Comparison of ENCODE assay signal across 9 mouse cellular contexts in genomic region chr4:129130149-129130548, GRCm38 (mm10). TPM values are rescaled to one million over a fixed set of nuclear protein-coding genes. Genes with fewer than 3 reads are reported as not detected.
DNase-seq lines count a peak whose midpoint lies in the region; ATAC-seq and TF ChIP-seq lines count a peak whose summit lies in the region.
"Had no signal": no experiment of that assay in that cellular context is flagged by ENCODE, and none has a peak within 500 bp of the region (broad histone marks: within the 10 kb centered on the region; RNA-seq: fewer than 3 reads in every experiment).

No protein-coding gene starts in this region.

- TF ChIP-seq POLR2A in bone marrow, adult 2 months (IDR thresholded peaks at IDR 0.05; ENCODE audit: borderline replicate concordance, control insufficient read depth, low read depth, low read length), result no peak

- WGBS in bone marrow, adult 2 months, result 4% methylated on average over 8 of the region's 8 CpGs
- 4% methylated on average over 8 of the region's 8 CpGs for WGBS in forebrain, embryonic 11.5 days
- WGBS in kidney, embryonic 14.5 days, result 4% methylated on average over 8 of the region's 8 CpGs
- WGBS in stomach, embryonic 14.5 days, result 6% methylated on average over 8 of the region's 8 CpGs

- TF ChIP-seq CTCF in bone marrow, adult 2 months (IDR thresholded peaks at IDR 0.05; ENCODE audit: control insufficient read depth, insufficient read depth, low read length), result peak; percentile 70

- H3K36me3 ChIP-seq in forebrain, embryonic 11.5 days (ENCODE audit: control insufficient read depth, insufficient read depth, low read length), result no peaks in the 10 kb centered on the region
- H3K36me3 ChIP-seq in kidney, embryonic 14.5 days (ENCODE audit: control insufficient read depth, insufficient read depth, low read length), result no peaks in the 10 kb centered on the region
- H3K36me3 ChIP-seq in stomach, embryonic 14.5 days (ENCODE audit: control insufficient read depth, insufficient read depth, low read length), result no peaks in the 10 kb centered on the region

- ATAC-seq in forebrain, embryonic 11.5 days (replicated peaks; ENCODE audit: low FRiP score), result peak; percentile 66
- ATAC-seq in kidney, embryonic 14.5 days (ENCODE audit: low FRiP score, low TSS enrichment), result peak; percentile 58
- peak; percentile 53 for ATAC-seq in megakaryocyte progenitor cell, adult 5-6 weeks (replicated peaks; ENCODE audit: poor library complexity)
- ATAC-seq in stomach, embryonic 14.5 days (ENCODE audit: insufficient number of reproducible peaks, insufficient read depth, low FRiP score, low read depth), result no peak

- DNase-seq in left cerebral cortex, postnatal 4 days, result peak; percentile 65
- DNase-seq in left cerebral cortex, adult 18-20 months (ENCODE audit: low spot score in 2 of 2), result no peak
- peak; percentile 84 for DNase-seq in forebrain, embryonic 11.5 days (ENCODE audit: low spot score)
- DNase-seq in gastrocnemius, postnatal 4 days (ENCODE audit: low spot score in 2 of 2), result no peak

- H3K4me1 ChIP-seq in bone marrow, adult 2 months (ENCODE audit: control insufficient read depth, insufficient read depth, low read length), result no peaks in the 10 kb centered on the region
- peaks cover 9% of the 10 kb centered on the region; the same call in 1 of the 2 replicates for H3K4me1 ChIP-seq in forebrain, embryonic 11.5 days (replicated peaks; ENCODE audit: control insufficient read depth, insufficient read depth, low read length)
- H3K4me1 ChIP-seq in kidney, embryonic 14.5 days (ENCODE audit: control insufficient read depth, insufficient read depth, low read length), result peaks cover 35% of the 10 kb centered on the region
- H3K4me1 ChIP-seq in stomach, embryonic 14.5 days (ENCODE audit: control insufficient read depth, insufficient read depth, low read length), result peaks cover 15% of the 10 kb centered on the region

- no peaks in the 10 kb centered on the region for H3K9me3 ChIP-seq in forebrain, embryonic 11.5 days (ENCODE audit: control insufficient read depth, low read length)
- H3K9me3 ChIP-seq in kidney, embryonic 14.5 days (ENCODE audit: control insufficient read depth, low read length), result no peaks in the 10 kb centered on the region
- no peaks in the 10 kb centered on the region for H3K9me3 ChIP-seq in stomach, embryonic 14.5 days (ENCODE audit: control insufficient read depth, low read depth, low read length)

- H3K9ac ChIP-seq in forebrain, embryonic 11.5 days (ENCODE audit: low read length), result peak overlapping the region; percentile 8; the same call in 1 of the 2 replicates
- 0 out of 2 replicates have a peak overlapping the region, but pooled peaks have one; percentile 53 for H3K9ac ChIP-seq in kidney, embryonic 14.5 days (ENCODE audit: low read depth, low read length)
- no peak overlapping the region for H3K9ac ChIP-seq in stomach, embryonic 14.5 days (replicated peaks; ENCODE audit: low read depth, low read length)

- no peak overlapping the region for H3K27ac ChIP-seq in bone marrow, adult 2 months (ENCODE audit: control insufficient read depth, insufficient read depth, low read depth, low read length, poor library complexity)
- H3K27ac ChIP-seq in forebrain, embryonic 11.5 days (ENCODE audit: low read depth, low read length), result no peak overlapping the region
- H3K27ac ChIP-seq in kidney, embryonic 14.5 days (ENCODE audit: low read depth, low read length), result peak overlapping the region; percentile 85
- no peak overlapping the region for H3K27ac ChIP-seq in stomach, embryonic 14.5 days (ENCODE audit: low read length)

- peak overlapping the region; percentile 39; the same call in 1 of the 2 replicates for H3K4me2 ChIP-seq in forebrain, embryonic 11.5 days (ENCODE audit: low read depth, low read length, severe bottlenecking)
- peak overlapping the region; percentile 52 for H3K4me2 ChIP-seq in kidney, embryonic 14.5 days (replicated peaks; ENCODE audit: low read depth, low read length)
- peak overlapping the region; percentile 48 for H3K4me2 ChIP-seq in stomach, embryonic 14.5 days (replicated peaks; ENCODE audit: low read depth, low read length)

- intact Hi-C loops in left cerebral cortex, postnatal 4 days (cut with DNase I), result no loop called here

- H3K4me3 ChIP-seq in bone marrow, adult 2 months (replicated peaks; ENCODE audit: control insufficient read depth, low read depth, low read length), result no peak overlapping the region
- H3K4me3 ChIP-seq in forebrain, embryonic 11.5 days (ENCODE audit: low read depth, low read length), result peak overlapping the region; percentile 14; the same call in 1 of the 2 replicates
- peak overlapping the region; percentile 34; the same call in 1 of the 2 replicates for H3K4me3 ChIP-seq in kidney, embryonic 14.5 days (ENCODE audit: low read length)
- peak overlapping the region; percentile 25; the same call in 1 of the 2 replicates for H3K4me3 ChIP-seq in stomach, embryonic 14.5 days (ENCODE audit: low read depth, low read length)
- H3K4me3 ChIP-seq: erythroblast, embryonic 14.5 days had no signal

- H3K27me3 ChIP-seq in forebrain, embryonic 11.5 days (ENCODE audit: control insufficient read depth, insufficient read depth, low read length), result peaks cover 5% of the 10 kb centered on the region; the same call in 1 of the 2 replicates
- 0 out of 2 replicates have a peak, but pooled peaks cover 3% of the 10 kb centered on the region for H3K27me3 ChIP-seq in kidney, embryonic 14.5 days (ENCODE audit: control insufficient read depth, insufficient read depth, low read length)
- H3K27me3 ChIP-seq in stomach, embryonic 14.5 days (ENCODE audit: control insufficient read depth, insufficient read depth, low read length), result 0 out of 2 replicates have a peak, but pooled peaks cover 1% of the 10 kb centered on the region

RNA-seq across cellular contexts. Expression of gene Fndc5, which starts 6.7 kb away (rescaled TPM):
- 10 to 100 TPM; 16.4 to 18.0 TPM for total RNA-seq in left cerebral cortex, postnatal 4 days (2021)
- total RNA-seq in left cerebral cortex, adult 18-20 months (2021), result 10 to 100 TPM; 55.0 to 63.3 TPM
- 2.7 TPM in 1 of 2 replicates, not detected in the other for polyA plus RNA-seq in bone marrow, adult 2 months (2011; ENCODE audit: insufficient read depth, insufficient read length, low replicate concordance, missing spikeins)
- 0.63 and 1.4 TPM in 2 replicates for polyA plus RNA-seq in forebrain, embryonic 11.5 days (2014; fragmentation: Nextera tagmentation; extraction: Ambion mirVana)
- polyA plus RNA-seq in kidney, embryonic 14.5 days (2014; fragmentation: Nextera tagmentation; extraction: Ambion mirVana), result 4.3 and 5.7 TPM in 2 replicates
- total RNA-seq in megakaryocyte progenitor cell, adult 5-6 weeks (2015), result not detected in 2 replicates
- total RNA-seq in megakaryocyte progenitor cell, adult 5-6 weeks (2017), result not detected in 2 replicates
- 1.4 TPM in 2 replicates for polyA plus RNA-seq in stomach, embryonic 14.5 days (2014; fragmentation: Nextera tagmentation; extraction: Ambion mirVana)
- total RNA-seq in gastrocnemius, postnatal 4 days (2021), result 10 to 100 TPM; 52.3 to 54.3 TPM

RNA-seq across cellular contexts. Expression of gene Hpca, which starts 8.3 kb away (rescaled TPM):
- 100 to 1,000 TPM; 189 to 218 TPM for total RNA-seq in left cerebral cortex, postnatal 4 days (2021)
- 100 to 1,000 TPM; 684 to 738 TPM for total RNA-seq in left cerebral cortex, adult 18-20 months (2021)
- polyA plus RNA-seq in bone marrow, adult 2 months (2011; ENCODE audit: insufficient read depth, insufficient read length, low replicate concordance, missing spikeins), result not detected in 2 replicates
- 0.87 and 1.2 TPM in 2 replicates for polyA plus RNA-seq in forebrain, embryonic 11.5 days (2014; fragmentation: Nextera tagmentation; extraction: Ambion mirVana)
- polyA plus RNA-seq in kidney, embryonic 14.5 days (2014; fragmentation: Nextera tagmentation; extraction: Ambion mirVana), result 0.83 TPM in 2 replicates
- not detected in 2 replicates for total RNA-seq in megakaryocyte progenitor cell, adult 5-6 weeks (2015)
- total RNA-seq in megakaryocyte progenitor cell, adult 5-6 weeks (2017), result not detected in 2 replicates
- 1.1 and 2.0 TPM in 2 replicates for polyA plus RNA-seq in stomach, embryonic 14.5 days (2014; fragmentation: Nextera tagmentation; extraction: Ambion mirVana)
- 1 to 10 TPM in 1 of 2 experiments, under 1 TPM in 1; 0.52 to 1.1 TPM for total RNA-seq in gastrocnemius, postnatal 4 days (2021)
- polyA plus RNA-seq: erythroblast, embryonic 14.5 days had no signal

RNA-seq across cellular contexts. Expression of gene Tmem54, which starts 24.8 kb away (rescaled TPM):
- total RNA-seq in left cerebral cortex, postnatal 4 days (2021), result not detected
- not detected for total RNA-seq in left cerebral cortex, adult 18-20 months (2021)
- polyA plus RNA-seq in bone marrow, adult 2 months (2011; ENCODE audit: insufficient read depth, insufficient read length, low replicate concordance, missing spikeins), result 1.8 TPM in 1 of 2 replicates, not detected in the other
- polyA plus RNA-seq in forebrain, embryonic 11.5 days (2014; fragmentation: Nextera tagmentation; extraction: Ambion mirVana), result 1.5 and 2.0 TPM in 2 replicates
- polyA plus RNA-seq in kidney, embryonic 14.5 days (2014; fragmentation: Nextera tagmentation; extraction: Ambion mirVana), result 8.5 and 10.0 TPM in 2 replicates
- total RNA-seq in megakaryocyte progenitor cell, adult 5-6 weeks (2015), result 1.6 TPM in 1 of 2 replicates, not detected in the other
- 0.12 TPM in 1 of 2 replicates, not detected in the other for total RNA-seq in megakaryocyte progenitor cell, adult 5-6 weeks (2017)
- 20.9 and 22.6 TPM in 2 replicates for polyA plus RNA-seq in stomach, embryonic 14.5 days (2014; fragmentation: Nextera tagmentation; extraction: Ambion mirVana)
- under 1 TPM in 1 of 2 experiments, not detected in 1; 0.73 TPM for total RNA-seq in gastrocnemius, postnatal 4 days (2021)
- polyA plus RNA-seq: erythroblast, embryonic 14.5 days had no signal

RNA-seq across cellular contexts. Expression of gene S100pbp, which starts 59.4 kb away (rescaled TPM):
- total RNA-seq in left cerebral cortex, postnatal 4 days (2021), result 10 to 100 TPM; 40.5 to 42.1 TPM
- total RNA-seq in left cerebral cortex, adult 18-20 months (2021), result 10 to 100 TPM; 37.1 to 38.3 TPM
- 8.5 and 9.4 TPM in 2 replicates for polyA plus RNA-seq in bone marrow, adult 2 months (2011; ENCODE audit: insufficient read depth, insufficient read length, low replicate concordance, missing spikeins)
- 25.4 and 30.7 TPM in 2 replicates for polyA plus RNA-seq in forebrain, embryonic 11.5 days (2014; fragmentation: Nextera tagmentation; extraction: Ambion mirVana)
- polyA plus RNA-seq in kidney, embryonic 14.5 days (2014; fragmentation: Nextera tagmentation; extraction: Ambion mirVana), result 17.3 and 28.9 TPM in 2 replicates
- 25.1 and 42.6 TPM in 2 replicates for total RNA-seq in megakaryocyte progenitor cell, adult 5-6 weeks (2015)
- 13.2 and 23.5 TPM in 2 replicates for total RNA-seq in megakaryocyte progenitor cell, adult 5-6 weeks (2017)
- polyA plus RNA-seq in stomach, embryonic 14.5 days (2014; fragmentation: Nextera tagmentation; extraction: Ambion mirVana), result 18.2 and 20.3 TPM in 2 replicates
- 10 to 100 TPM; 20.4 to 21.7 TPM for total RNA-seq in gastrocnemius, postnatal 4 days (2021)

RNA-seq across cellular contexts. Expression of gene Yars, which starts 59.4 kb away (rescaled TPM):
- total RNA-seq in left cerebral cortex, postnatal 4 days (2021), result 100 to 1,000 TPM; 113 to 121 TPM
- 100 to 1,000 TPM in 1 of 2 experiments, 10 to 100 TPM in 1; 83.9 to 102 TPM for total RNA-seq in left cerebral cortex, adult 18-20 months (2021)
- polyA plus RNA-seq in bone marrow, adult 2 months (2011; ENCODE audit: insufficient read depth, insufficient read length, low replicate concordance, missing spikeins), result 25.1 and 28.2 TPM in 2 replicates
- 113 and 118 TPM in 2 replicates for polyA plus RNA-seq in forebrain, embryonic 11.5 days (2014; fragmentation: Nextera tagmentation; extraction: Ambion mirVana)
- polyA plus RNA-seq in kidney, embryonic 14.5 days (2014; fragmentation: Nextera tagmentation; extraction: Ambion mirVana), result 68.4 and 92.6 TPM in 2 replicates
- 25.2 and 28.0 TPM in 2 replicates for total RNA-seq in megakaryocyte progenitor cell, adult 5-6 weeks (2015)
- total RNA-seq in megakaryocyte progenitor cell, adult 5-6 weeks (2017), result 55.3 and 60.7 TPM in 2 replicates
- polyA plus RNA-seq in stomach, embryonic 14.5 days (2014; fragmentation: Nextera tagmentation; extraction: Ambion mirVana), result 81.6 and 84.6 TPM in 2 replicates
- 10 to 100 TPM; 47.6 to 50.1 TPM for total RNA-seq in gastrocnemius, postnatal 4 days (2021)

Comparison
In these comparisons a context has a peak if more than half of its experiments do, and no peak if none do; other contexts are left out.
1. DNase-seq: peak in left cerebral cortex, postnatal 4 days (single experiment) and forebrain, embryonic 11.5 days (single experiment); none in left cerebral cortex, adult 18-20 months (0 of 2) and gastrocnemius, postnatal 4 days (0 of 2).
2. RNA of gene Fndc5, which starts 6.7 kb away (total RNA-seq): 55.0 to 63.3 TPM in left cerebral cortex, adult 18-20 months, 52.3 to 54.3 TPM in gastrocnemius, postnatal 4 days and 16.4 to 18.0 TPM in left cerebral cortex, postnatal 4 days; not detected in megakaryocyte progenitor cell, adult 5-6 weeks; every median in the first group is over 10 times any median in the second.
3. RNA of gene Hpca, which starts 8.3 kb away (total RNA-seq): 684 to 738 TPM in left cerebral cortex, adult 18-20 months and 189 to 218 TPM in left cerebral cortex, postnatal 4 days; 0.52 to 1.1 TPM in gastrocnemius, postnatal 4 days and not detected in megakaryocyte progenitor cell, adult 5-6 weeks; every median in the first group is over 10 times any median in the second.
4. Peak in every context shown above with its lines, with median percentiles within 50 percentile points of each other: H3K4me2 ChIP-seq.